Mouse (Mus musculus): ENCODE results near the gene Slc47a1. TPM values are rescaled to one million over a fixed set of nuclear protein-coding genes. Genes with fewer than 3 reads are reported as not detected.

Slc47a1 gene
- polyA plus RNA-seq, 1 experiment from 2014 or later, result not detected

DNA sequence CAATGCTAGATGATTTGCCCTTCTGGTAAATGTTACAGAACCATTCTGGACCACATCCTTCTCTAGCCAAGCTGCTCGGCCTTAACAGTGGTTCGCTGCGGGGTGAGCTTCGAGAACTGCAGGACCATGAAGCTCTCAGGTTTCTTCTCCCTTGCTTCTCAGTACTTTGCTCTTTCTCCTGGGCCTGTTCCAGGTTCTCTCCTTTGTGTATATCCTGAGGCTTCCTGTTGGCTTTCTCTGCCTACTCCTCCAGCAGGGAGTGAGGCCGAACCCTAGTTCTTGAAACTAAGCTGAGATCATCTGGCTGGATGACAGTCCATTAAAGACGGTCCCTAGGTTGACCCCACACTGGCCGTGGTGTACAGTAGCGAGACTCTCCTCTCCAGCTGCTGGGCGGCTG, 21.5 kb downstream of the Slc47a1 start:
- Histone ChIP-seq H3K27me3 (ENCODE audit: control insufficient read depth, insufficient read depth, low read length) (no peaks in the 10 kb centered on the region), H3K4me1 (replicated peaks; ENCODE audit: control insufficient read depth, insufficient read depth, low read length) (no peaks in the 10 kb centered on the region), H3K27ac (no peak overlapping the region), H3K4me3 (replicated peaks; ENCODE audit: low read length) (no peak overlapping the region), H3K9ac (no peak overlapping the region), H3K4me2 (replicated peaks) (no peak overlapping the region), H3K9me3 (ENCODE audit: control insufficient read depth, low read length) (no peaks in the 10 kb centered on the region), H3K36me3 (replicated peaks; ENCODE audit: control insufficient read depth, insufficient read depth) (no peaks in the 10 kb centered on the region)
- 89% methylated on average over 9 of the region's 9 CpGs for WGBS
- ATAC-seq (ENCODE audit: low FRiP score) (no peak), DNase-seq (ENCODE audit: low spot score) (no peak)

DNA sequence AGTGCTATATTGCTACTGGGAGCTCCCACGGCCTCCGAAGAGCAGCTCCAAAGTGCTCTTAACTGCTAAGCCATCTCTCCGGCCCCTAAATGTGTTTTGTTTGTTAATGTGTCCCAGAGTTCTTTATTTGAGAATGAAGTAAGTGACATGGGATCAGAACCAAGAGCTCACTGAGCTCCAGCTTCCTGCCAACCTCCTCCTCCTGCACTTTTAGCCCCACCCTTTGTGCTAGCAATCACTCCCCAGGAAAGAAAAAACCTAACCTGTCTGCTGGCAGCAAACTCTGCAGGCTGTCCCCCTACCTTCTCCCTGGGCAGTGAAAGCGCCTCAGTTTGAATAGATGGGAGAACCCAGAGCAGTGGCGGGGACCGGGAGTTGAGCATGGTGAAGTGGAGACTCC, 22.0 kb downstream of the Slc47a1 start:
- Histone ChIP-seq H3K4me3 (replicated peaks; ENCODE audit: low read length) (no peak overlapping the region), H3K27ac (no peak overlapping the region), H3K4me1 (replicated peaks; ENCODE audit: control insufficient read depth, insufficient read depth, low read length) (no peaks in the 10 kb centered on the region), H3K9ac (no peak overlapping the region), H3K9me3 (ENCODE audit: control insufficient read depth, low read length) (no peaks in the 10 kb centered on the region), H3K36me3 (replicated peaks; ENCODE audit: control insufficient read depth, insufficient read depth) (no peaks in the 10 kb centered on the region), H3K4me2 (replicated peaks) (no peak overlapping the region), H3K27me3 (ENCODE audit: control insufficient read depth, insufficient read depth, low read length) (no peaks in the 10 kb centered on the region)
- DNase-seq (ENCODE audit: low spot score), result no peak
- WGBS, result 75% methylated on average over 6 of the region's 6 CpGs
- no peak for ATAC-seq (ENCODE audit: low FRiP score)

DNA sequence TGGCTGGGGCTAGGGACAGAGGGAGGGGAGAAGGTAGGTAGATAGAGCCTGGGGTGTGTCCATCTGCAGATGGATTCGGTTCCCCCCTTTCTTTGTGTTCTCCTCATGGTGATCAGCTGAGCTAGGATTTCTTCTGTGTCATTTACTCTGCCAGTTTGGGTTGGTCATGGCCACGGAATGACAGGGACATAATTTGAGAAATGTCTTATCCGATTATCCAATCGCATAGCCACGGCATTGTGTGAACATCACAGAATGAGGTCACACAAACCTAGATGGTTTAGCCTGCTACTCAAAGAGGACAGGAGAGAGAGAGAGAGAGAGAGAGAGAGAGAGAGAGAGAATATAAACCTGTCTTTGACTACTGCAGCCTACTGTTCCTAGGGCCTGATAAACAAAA, 22.8 kb downstream of the Slc47a1 start:
- no peak overlapping the region for H3K4me3 ChIP-seq (replicated peaks; ENCODE audit: low read length)
- no peaks in the 10 kb centered on the region for H3K4me1 ChIP-seq (replicated peaks; ENCODE audit: control insufficient read depth, insufficient read depth, low read length)
- no peaks in the 10 kb centered on the region for H3K36me3 ChIP-seq (replicated peaks; ENCODE audit: control insufficient read depth, insufficient read depth)
- H3K9me3 ChIP-seq (ENCODE audit: control insufficient read depth, low read length), result no peaks in the 10 kb centered on the region
- H3K9ac ChIP-seq, result no peak overlapping the region
- 75% methylated on average over 5 of the region's 5 CpGs for WGBS
- no peak for ATAC-seq (ENCODE audit: low FRiP score)
- H3K27me3 ChIP-seq (ENCODE audit: control insufficient read depth, insufficient read depth, low read length), result no peaks in the 10 kb centered on the region
- no peak overlapping the region for H3K4me2 ChIP-seq (replicated peaks)
- H3K27ac ChIP-seq, result no peak overlapping the region
- no peak for DNase-seq (ENCODE audit: low spot score)

- Histone ChIP-seq H3K36me3 (replicated peaks; ENCODE audit: control insufficient read depth, insufficient read depth) (no peaks in the 10 kb centered on the region), H3K4me2 (replicated peaks) (no peak overlapping the region), H3K9ac (no peak overlapping the region), H3K27me3 (ENCODE audit: control insufficient read depth, insufficient read depth, low read length) (no peaks in the 10 kb centered on the region), H3K9me3 (ENCODE audit: control insufficient read depth, low read length) (no peaks in the 10 kb centered on the region), H3K4me3 (replicated peaks; ENCODE audit: low read length) (no peak overlapping the region), H3K4me1 (replicated peaks; ENCODE audit: control insufficient read depth, insufficient read depth, low read length) (no peaks in the 10 kb centered on the region), H3K27ac (no peak overlapping the region)
- no peak for ATAC-seq (ENCODE audit: low FRiP score)
- WGBS, result 85% methylated on average over 6 of the region's 6 CpGs
- DNase-seq (ENCODE audit: low spot score), result no peak
Measured at GRCm38 (mm10) chr11:61354346-61354745, 23.8 kb downstream of the Slc47a1 start.

- Histone ChIP-seq H3K36me3 (replicated peaks; ENCODE audit: control insufficient read depth, insufficient read depth) (no peaks in the 10 kb centered on the region), H3K4me2 (replicated peaks) (no peak overlapping the region), H3K27me3 (ENCODE audit: control insufficient read depth, insufficient read depth, low read length) (no peaks in the 10 kb centered on the region), H3K9ac (no peak overlapping the region), H3K27ac (no peak overlapping the region), H3K9me3 (ENCODE audit: control insufficient read depth, low read length) (no peaks in the 10 kb centered on the region), H3K4me3 (replicated peaks; ENCODE audit: low read length) (no peak overlapping the region), H3K4me1 (replicated peaks; ENCODE audit: control insufficient read depth, insufficient read depth, low read length) (no peaks in the 10 kb centered on the region)
- no peak for ATAC-seq (ENCODE audit: low FRiP score)
- 77% methylated on average over 2 of the region's 2 CpGs for WGBS
- no peak for DNase-seq (ENCODE audit: low spot score)
Measured at GRCm38 (mm10) chr11:61353038-61353437, 25.1 kb downstream of the Slc47a1 start.

GRCm38 (mm10) chr11:61352138-61352651, 25.9 kb downstream of the Slc47a1 start:
- no peak overlapping the region for H3K4me2 ChIP-seq (replicated peaks)
- WGBS, result 69% methylated on average over 9 of the region's 9 CpGs
- H3K9me3 ChIP-seq (ENCODE audit: control insufficient read depth, low read length), result no peaks in the 10 kb centered on the region
- no peak for ATAC-seq (ENCODE audit: low FRiP score)
- no peak overlapping the region for H3K9ac ChIP-seq
- no peaks in the 10 kb centered on the region for H3K27me3 ChIP-seq (ENCODE audit: control insufficient read depth, insufficient read depth, low read length)
- H3K27ac ChIP-seq, result no peak overlapping the region
- no peaks in the 10 kb centered on the region for H3K36me3 ChIP-seq (replicated peaks; ENCODE audit: control insufficient read depth, insufficient read depth)
- H3K4me1 ChIP-seq (replicated peaks; ENCODE audit: control insufficient read depth, insufficient read depth, low read length), result no peaks in the 10 kb centered on the region
- no peak for DNase-seq (ENCODE audit: low spot score)
- H3K4me3 ChIP-seq (replicated peaks; ENCODE audit: low read length), result no peak overlapping the region

- Histone ChIP-seq H3K36me3 (replicated peaks; ENCODE audit: control insufficient read depth, insufficient read depth) (no peaks in the 10 kb centered on the region), H3K9me3 (ENCODE audit: control insufficient read depth, low read length) (no peaks in the 10 kb centered on the region), H3K4me1 (replicated peaks; ENCODE audit: control insufficient read depth, insufficient read depth, low read length) (no peaks in the 10 kb centered on the region), H3K9ac (no peak overlapping the region), H3K4me2 (replicated peaks) (no peak overlapping the region), H3K27ac (no peak overlapping the region), H3K4me3 (replicated peaks; ENCODE audit: low read length) (no peak overlapping the region), H3K27me3 (ENCODE audit: control insufficient read depth, insufficient read depth, low read length) (no peaks in the 10 kb centered on the region; the same call in 1 of the 2 replicates)
- ATAC-seq (ENCODE audit: low FRiP score) (no peak), DNase-seq (ENCODE audit: low spot score) (no peak)
- WGBS, result 13% methylated on average over 8 of the region's 8 CpGs
Measured at GRCm38 (mm10) chr11:61349337-61349736, 28.8 kb downstream of the Slc47a1 start.

DNA sequence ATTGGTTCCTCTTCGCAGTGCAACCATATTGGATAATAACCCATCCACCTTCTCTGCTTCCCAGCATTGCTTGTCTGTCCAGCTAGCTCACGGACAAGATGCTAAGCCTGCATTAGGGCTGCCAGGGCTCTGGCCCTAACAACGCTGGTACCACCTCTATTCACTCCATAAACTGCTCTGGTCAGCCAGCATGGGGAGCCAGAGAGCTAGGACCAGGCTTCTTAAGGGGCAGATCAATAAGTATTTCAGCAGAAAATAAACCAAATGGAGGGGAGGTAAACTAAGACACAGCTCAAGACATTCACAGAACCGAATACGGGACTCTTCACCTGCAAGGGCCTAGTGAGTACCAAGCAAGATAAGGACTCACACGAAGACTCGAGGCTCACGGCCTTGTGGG, 32.0 kb downstream of the Slc47a1 start:
- Histone ChIP-seq H3K4me2 (replicated peaks) (no peak overlapping the region), H3K4me3 (replicated peaks; ENCODE audit: low read length) (no peak overlapping the region), H3K9me3 (ENCODE audit: control insufficient read depth, low read length) (no peaks in the 10 kb centered on the region), H3K4me1 (replicated peaks; ENCODE audit: control insufficient read depth, insufficient read depth, low read length) (peaks cover 13% of the 10 kb centered on the region), H3K27ac (no peak overlapping the region), H3K9ac (no peak overlapping the region), H3K27me3 (ENCODE audit: control insufficient read depth, insufficient read depth, low read length) (peaks cover 24% of the 10 kb centered on the region), H3K36me3 (replicated peaks; ENCODE audit: control insufficient read depth, insufficient read depth) (no peaks in the 10 kb centered on the region)
- DNase-seq (ENCODE audit: low spot score), result no peak
- ATAC-seq (ENCODE audit: low FRiP score), result no peak
- WGBS, result 64% methylated on average over 8 of the region's 8 CpGs

- Histone ChIP-seq H3K4me2 (replicated peaks) (peak within 1 kb of the TSS; percentile 64), H3K36me3 (replicated peaks; ENCODE audit: control insufficient read depth, insufficient read depth) (no peaks in the 10 kb centered on the region), H3K27ac (no peak within 1 kb of the TSS), H3K4me1 (replicated peaks; ENCODE audit: control insufficient read depth, insufficient read depth, low read length) (peaks cover 13% of the 10 kb centered on the region), H3K27me3 (ENCODE audit: control insufficient read depth, insufficient read depth, low read length) (peaks cover 36% of the 10 kb centered on the region), H3K4me3 (replicated peaks; ENCODE audit: low read length) (peak within 1 kb of the TSS; percentile 35), H3K9ac (peak within 1 kb of the TSS; percentile 49), H3K9me3 (ENCODE audit: control insufficient read depth, low read length) (no peaks in the 10 kb centered on the region)
- whole genome bisulfite sequencing, result 3% methylated on average over 60 of the region's 61 CpGs
- ATAC-seq (ENCODE audit: low FRiP score) (no peak), DNase-seq (ENCODE audit: low spot score) (peak; percentile 40)
Measured at GRCm38 (mm10) chr11:61342505-61343420, 35.4 kb downstream of the Slc47a1 start, which contains the start of gene Slc47a2. Gene Slc47a2 (minus strand): TSS chr11:61342860.

Data from hindbrain, embryonic 14.5 days (tissue).